Mouse (Mus musculus) adrenal gland, adult (tissue): ENCODE measurements around the gene Sox2.
A peak's percentile ranks its signal among the peaks of the same experiment; 100 is the strongest.

Experiments used
- DNase-seq, 2 experiments: peaks; one replicate each; pipeline ENCODE4 v3.0.0; 2022 to 2023; ENCODE audit warnings: low spot score in 1 of 2; ENCODE audit not compliant: inconsistent age in 2 of 2

Sox2 gene

GRCm38 (mm10) chr3:34643067-34643466 lies 7.1 kb upstream of the Sox2 start:
- DNase-seq = no peak

DNA sequence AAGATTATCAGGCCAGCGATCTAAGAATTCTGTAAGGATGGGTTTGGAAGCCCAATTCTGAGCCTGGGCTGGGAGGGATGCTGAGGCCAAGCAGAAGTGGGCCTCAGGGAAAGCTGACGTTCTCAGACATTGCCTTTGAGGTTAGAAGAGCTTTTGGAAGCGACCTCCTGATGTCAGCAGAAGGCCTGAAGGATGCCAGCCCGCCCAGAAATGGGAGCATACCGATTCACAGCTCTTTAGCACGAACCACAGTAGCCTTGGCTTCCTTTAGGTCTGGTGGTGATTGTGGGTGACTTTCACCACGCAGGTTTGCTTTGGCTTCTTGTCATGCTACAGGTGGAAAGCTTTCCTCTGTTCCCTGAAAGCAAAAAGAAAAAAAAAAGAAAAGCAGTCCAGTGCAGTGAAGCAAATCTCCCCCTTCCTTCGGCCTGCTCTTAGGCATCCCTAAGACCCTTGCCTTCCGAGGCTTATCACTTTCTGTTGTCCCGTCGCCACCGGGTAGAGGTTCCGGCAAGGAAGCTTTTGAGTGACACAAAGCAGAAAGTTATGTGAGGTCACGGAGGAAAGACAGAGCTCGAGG lies 6.6 kb upstream of the Sox2 start:
- DNase-seq = no peak

DNA sequence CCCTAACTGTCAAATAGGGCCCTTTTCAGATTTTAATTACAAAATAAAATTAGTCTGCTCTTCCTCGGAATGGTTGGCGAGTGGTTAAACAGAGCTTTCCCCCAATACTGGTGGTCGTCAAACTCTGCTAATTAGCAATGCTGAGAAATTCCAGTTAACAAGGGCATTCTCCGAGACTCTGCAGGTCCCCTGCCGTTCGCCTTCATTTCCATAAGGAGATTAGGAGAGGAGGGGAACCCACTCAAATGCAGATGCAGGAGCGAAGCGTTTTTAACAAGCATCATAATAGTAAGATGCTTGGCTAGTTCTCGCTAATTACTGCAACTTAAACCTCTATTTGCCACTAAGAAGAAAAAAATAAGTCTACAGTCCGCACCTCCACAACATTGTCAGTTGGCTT lies 4.0 kb upstream of the Sox2 start:
- DNase-seq = no peak

- DNase-seq = peak; percentile 60 to 91
Observed at GRCm38 (mm10) chr3:34647688-34648087, 2.5 kb upstream of the Sox2 start.

DNA sequence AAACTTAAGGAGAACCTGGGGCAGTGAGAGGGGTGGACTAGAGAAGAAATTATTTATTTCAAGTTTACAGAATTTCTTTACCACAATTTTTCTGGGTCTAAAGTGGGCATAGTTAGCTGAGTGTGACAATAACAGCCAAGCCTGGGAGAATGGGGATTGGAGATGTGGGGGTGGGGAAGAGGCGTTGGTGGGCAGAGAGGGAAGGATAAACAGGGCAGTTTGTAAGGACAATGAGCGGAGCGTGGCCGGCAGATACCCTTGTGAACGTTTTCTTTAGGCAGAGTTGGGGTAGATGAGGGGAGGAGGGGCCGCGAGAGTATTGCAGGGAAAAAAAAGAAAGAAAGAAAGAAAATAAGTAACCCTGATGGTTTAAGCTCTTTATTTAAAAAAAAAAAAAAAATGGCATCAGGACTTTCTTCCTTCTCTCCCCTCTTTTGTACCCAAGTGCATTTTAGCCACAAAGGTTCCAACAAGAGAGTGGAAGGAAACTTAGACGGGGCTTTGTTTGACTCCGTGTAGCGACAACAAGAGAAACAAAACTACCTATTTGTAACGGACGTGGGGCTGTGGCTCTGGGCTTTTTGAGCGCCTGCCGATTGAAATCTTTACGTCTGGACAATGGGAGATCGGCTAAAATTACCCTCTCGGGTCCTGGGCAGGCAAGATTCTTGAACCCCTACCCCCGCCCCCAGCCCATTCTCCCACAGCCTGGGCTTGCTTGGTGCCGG lies 1.9 kb upstream of the Sox2 start:
- DNase-seq = no peak

DNA sequence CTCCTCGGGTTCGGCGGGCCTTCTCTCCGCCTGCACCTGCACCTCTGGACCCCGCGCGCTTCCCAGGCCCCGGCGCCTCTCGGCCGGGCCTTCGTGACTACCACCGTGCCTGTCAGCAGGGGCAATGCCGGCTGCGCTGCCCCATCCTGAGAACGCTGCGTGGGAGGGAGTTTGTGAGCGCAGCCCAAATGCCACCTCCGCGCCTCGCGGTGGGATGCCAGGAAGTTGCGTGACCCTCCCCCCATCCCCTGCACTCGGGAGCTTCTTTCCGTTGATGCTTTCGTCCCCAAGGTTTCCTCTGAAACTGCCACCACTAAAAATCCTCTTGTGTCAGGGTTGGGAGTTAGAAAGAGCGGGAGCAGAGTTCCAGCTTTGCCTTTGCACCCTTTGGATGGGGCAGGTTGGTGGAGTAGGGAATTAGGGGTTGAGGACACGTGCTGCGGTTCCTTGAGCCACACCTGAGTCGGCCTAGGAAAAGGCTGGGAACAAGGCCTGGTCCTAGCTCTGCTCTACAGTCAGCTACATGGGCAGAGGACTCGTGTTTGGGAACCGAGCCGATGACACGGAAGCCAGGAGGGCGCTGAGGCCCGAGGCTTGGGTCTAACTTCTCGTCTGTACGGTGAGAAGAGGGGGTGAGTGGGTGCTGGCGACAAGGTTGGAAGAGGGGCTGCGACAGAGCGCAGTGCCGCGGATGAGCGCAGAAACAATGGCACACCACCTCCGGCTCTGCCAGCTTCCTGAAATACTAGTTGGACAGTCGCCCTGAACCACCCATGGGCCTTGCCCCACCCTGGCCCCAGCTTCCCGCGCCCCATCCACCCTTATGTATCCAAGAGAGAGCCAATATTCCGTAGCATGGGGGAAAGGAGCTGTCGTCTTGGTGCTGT lies 1.1 kb upstream of the Sox2 start:
- peak; percentile 9 to 32 for DNase-seq

- peak; percentile 11 to 55 for DNase-seq
Observed at GRCm38 (mm10) chr3:34650621-34651361, 586 bp downstream of the Sox2 start.

GRCm38 (mm10) chr3:34651486-34652170 lies 1.4 kb downstream of the Sox2 start:
- DNase-seq = no peak

DNA sequence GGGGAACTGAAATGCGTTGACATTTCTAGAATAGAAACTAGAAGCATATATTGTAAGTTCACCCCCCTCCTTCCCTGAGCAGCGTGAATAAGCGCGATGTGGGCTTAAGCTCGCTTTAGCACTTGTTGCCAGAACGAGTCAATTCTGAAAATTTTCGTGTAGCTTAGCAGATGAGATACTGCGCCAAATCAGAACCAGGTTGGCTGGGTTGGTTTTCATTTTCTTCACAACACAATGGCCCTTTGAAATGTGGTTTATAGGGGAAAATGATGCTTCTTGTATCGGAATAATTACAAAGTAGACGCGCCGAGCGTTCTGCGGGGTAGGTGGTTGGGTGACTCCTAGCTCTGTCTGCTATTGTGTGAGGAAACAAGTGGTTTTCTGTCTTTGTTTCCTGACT lies 2.4 kb downstream of the Sox2 start:
- peak in 1 of 2 experiments; percentile 28 for DNase-seq

DNA sequence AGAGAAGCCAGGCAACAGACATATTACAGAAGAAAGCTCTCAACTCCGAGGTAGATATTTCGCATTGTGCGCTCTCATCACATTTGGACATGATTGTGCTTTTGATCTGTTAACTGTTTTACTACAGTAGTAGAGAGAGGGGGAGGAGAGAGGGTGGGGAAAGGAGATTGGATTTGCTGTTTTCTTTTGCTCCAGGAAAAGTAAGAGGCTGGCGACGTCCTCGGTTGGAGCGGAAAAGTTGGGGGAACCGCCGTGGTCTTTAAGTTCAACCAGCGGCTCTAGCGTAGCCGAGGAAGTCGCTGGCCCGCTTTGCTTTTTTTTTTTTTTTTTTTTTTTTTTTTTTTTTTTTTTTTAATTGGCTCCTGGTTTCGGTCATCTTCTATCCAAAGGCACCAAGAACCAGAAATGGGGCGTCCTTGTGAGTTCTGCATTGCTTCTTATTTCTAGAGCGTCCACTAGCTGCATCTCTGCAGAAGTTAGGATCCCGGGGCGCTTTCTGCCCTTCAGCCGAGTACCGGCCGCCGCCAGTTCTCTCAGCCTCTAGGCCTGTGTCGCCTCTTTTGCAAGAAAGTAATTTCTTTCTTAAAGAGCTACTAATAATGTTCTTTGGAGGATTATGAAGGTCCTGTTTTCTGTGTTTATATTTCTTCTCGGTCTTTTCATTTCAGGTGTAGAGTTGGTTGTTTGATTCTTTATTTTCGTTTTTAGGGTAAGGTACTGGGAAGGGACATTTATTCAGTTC lies 3.2 kb downstream of the Sox2 start:
- DNase-seq = peak in 1 of 2 experiments; percentile 30

GRCm38 (mm10) chr3:34653977-34654500 lies 3.8 kb downstream of the Sox2 start:
- no peak for DNase-seq

DNA sequence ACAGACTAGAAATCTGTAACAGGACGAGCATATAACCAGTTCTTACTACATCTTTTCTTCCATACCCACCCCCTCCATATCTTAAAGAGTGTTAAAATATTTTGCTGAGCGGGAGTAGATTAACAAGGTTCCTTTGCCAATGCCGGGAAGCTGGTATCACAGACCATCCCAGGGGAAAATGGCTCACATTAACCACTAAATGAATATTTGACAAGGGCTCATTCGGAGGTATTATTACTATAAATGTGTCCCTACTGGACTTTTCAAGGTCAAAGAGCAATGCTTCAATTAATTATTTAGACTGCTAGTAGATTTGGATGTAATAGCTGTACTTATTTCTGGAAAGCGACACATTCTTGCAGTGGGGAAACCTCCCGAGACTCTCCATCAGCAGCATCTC lies 4.6 kb downstream of the Sox2 start:
- no peak for DNase-seq

DNA sequence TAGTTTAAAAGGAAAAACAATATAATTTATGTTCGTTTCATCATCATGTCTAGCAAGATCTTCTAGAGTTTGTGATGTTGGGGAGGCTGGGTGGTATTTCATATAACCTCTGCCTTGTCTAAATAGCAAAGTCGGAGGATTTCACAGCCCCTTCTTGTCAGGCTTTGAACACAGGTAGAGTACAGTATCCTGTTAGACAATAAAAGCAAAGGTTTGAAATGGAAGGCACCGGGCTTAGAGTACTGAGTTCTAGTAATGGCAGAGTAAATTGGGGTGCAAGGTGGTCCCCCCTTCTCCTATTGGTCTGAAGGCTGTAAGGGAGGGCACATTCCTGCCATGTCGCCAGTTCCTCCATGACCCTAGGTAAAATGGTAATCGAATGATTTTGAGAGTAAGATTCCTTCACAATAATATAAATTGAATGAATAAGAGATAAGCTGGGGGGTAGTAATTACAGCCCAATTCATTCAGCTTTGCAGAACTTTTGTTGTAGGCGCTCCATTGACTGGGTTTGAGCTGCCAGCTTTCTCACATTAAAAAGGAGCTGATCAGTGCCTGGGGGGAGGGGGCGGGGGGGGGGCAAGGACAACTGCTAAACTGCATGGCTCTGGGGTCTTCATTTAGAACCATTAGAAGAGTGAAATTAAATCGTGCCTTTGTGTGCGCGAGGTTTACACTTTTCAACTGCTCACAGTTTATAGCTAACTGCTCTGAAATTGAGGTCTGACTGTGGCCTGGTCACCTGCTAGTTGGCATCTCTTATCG lies 5.3 kb downstream of the Sox2 start:
- DNase-seq = no peak

GRCm38 (mm10) chr3:34656153-34656552 lies 5.9 kb downstream of the Sox2 start:
- no peak for DNase-seq

GRCm38 (mm10) chr3:34656813-34657700 lies 6.9 kb downstream of the Sox2 start:
- no peak for DNase-seq

- no peak for DNase-seq
Observed at GRCm38 (mm10) chr3:34657701-34658090, 7.5 kb downstream of the Sox2 start.

GRCm38 (mm10) chr3:34658241-34658965 lies 8.2 kb downstream of the Sox2 start:
- no peak for DNase-seq
